Mouse (Mus musculus): ENCODE measurements at regions not wholly inside any gene's neighbourhood (a gene's known extent, or its start where the extent isn't known, plus 50 kb on each side); places are given as distances from the start of the nearest gene placed in this dataset.

GRCm38 (mm10) chr3:143223999-143224729, 342.4 kb upstream of the Pkn2 start:
- TF ChIP-seq CTCF (IDR thresholded peaks at IDR 0.05; ENCODE audit: borderline replicate concordance, control insufficient read depth, extremely low read depth, insufficient read depth, low read length, poor library complexity): no peak
- TF ChIP-seq POLR2A (IDR thresholded peaks at IDR 0.05; ENCODE audit: control insufficient read depth, extremely low read depth, insufficient read depth, low read length, poor library complexity): no peak

Data from thymus, adult 2 months (tissue).